Mouse (Mus musculus): ENCODE results near the gene Actg2. TPM values are rescaled to one million over a fixed set of nuclear protein-coding genes. Genes with fewer than 3 reads are reported as not detected.
"Not testable (repeated sequence)": the region's sequence is repeated elsewhere in the genome, so short reads cannot be mapped to it uniquely, and the experiment has no call there.

The Actg2 gene
- 14.8 and 15.9 TPM in 2 replicates for polyA plus RNA-seq (2012; rRNA removed)

GRCm38 (mm10) chr6:83536028-83536794 lies at the start of gene Actg2:
Gene Actg2, minus strand, starts transcription at chr6:83536265.
- Histone ChIP-seq H3K27me3 (ENCODE audit: control insufficient read depth, insufficient read depth, low read length) (no peaks in the 10 kb centered on the region), H3K4me3 (ENCODE audit: extremely low read depth, insufficient read depth, insufficient read length) (no peak within 1 kb of the TSS), H3K27ac (ENCODE audit: insufficient read depth, low read length) (no peak within 1 kb of the TSS), H3K4me1 (ENCODE audit: control insufficient read depth, insufficient read depth, insufficient read length) (no peaks in the 10 kb centered on the region), H3K36me3 (ENCODE audit: control insufficient read depth, insufficient read depth, low read length) (no peaks in the 10 kb centered on the region)
- no peak for DNase-seq (ENCODE audit: low read depth in 1 of 2, low spot score in 2 of 2)
- TF ChIP-seq CTCF (IDR thresholded peaks at IDR 0.05; ENCODE audit: extremely low read depth, insufficient read depth, insufficient read length, insufficient replicate concordance) = no peak
- no peak for TF ChIP-seq POLR2A (IDR thresholded peaks at IDR 0.05; ENCODE audit: low read depth, low read length)
- WGBS = 70% methylated on average over 12 of the region's 12 CpGs

GRCm38 (mm10) chr6:83585328-83585727 lies 49.3 kb upstream of the Actg2 start:
- not testable (repeated sequence) for H3K27me3 ChIP-seq (ENCODE audit: control insufficient read depth, insufficient read depth, low read length); H3K27ac ChIP-seq (ENCODE audit: insufficient read depth, low read length); H3K4me1 ChIP-seq (ENCODE audit: control insufficient read depth, insufficient read depth, insufficient read length); H3K36me3 ChIP-seq (ENCODE audit: control insufficient read depth, insufficient read depth, low read length); H3K4me3 ChIP-seq (ENCODE audit: extremely low read depth, insufficient read depth, insufficient read length); DNase-seq (ENCODE audit: low read depth in 1 of 2, low spot score in 2 of 2)
- 83% methylated on average over 9 of the region's 9 CpGs for WGBS

- no peaks in the 10 kb centered on the region for H3K4me1 ChIP-seq (ENCODE audit: control insufficient read depth, insufficient read depth, insufficient read length)
- WGBS = 75% methylated on average over 2 of the region's 2 CpGs
- H3K4me3 ChIP-seq (ENCODE audit: extremely low read depth, insufficient read depth, insufficient read length) = no peak overlapping the region
- H3K27ac ChIP-seq (ENCODE audit: insufficient read depth, low read length) = no peak overlapping the region
- H3K27me3 ChIP-seq (ENCODE audit: control insufficient read depth, insufficient read depth, low read length) = 0 out of 2 replicates have a peak, but pooled peaks cover 2% of the 10 kb centered on the region
- TF ChIP-seq CTCF (IDR thresholded peaks at IDR 0.05; ENCODE audit: extremely low read depth, insufficient read depth, insufficient read length, insufficient replicate concordance) (no peak), POLR2A (IDR thresholded peaks at IDR 0.05; ENCODE audit: low read depth, low read length) (no peak)
- DNase-seq (ENCODE audit: low read depth in 1 of 2, low spot score in 2 of 2) = no peak
- no peaks in the 10 kb centered on the region for H3K36me3 ChIP-seq (ENCODE audit: control insufficient read depth, insufficient read depth, low read length)
Measured at GRCm38 (mm10) chr6:83583591-83583990, 47.5 kb upstream of the Actg2 start.

- 0 out of 2 replicates have a peak, but pooled peaks cover 2% of the 10 kb centered on the region for H3K27me3 ChIP-seq (ENCODE audit: control insufficient read depth, insufficient read depth, low read length)
- peak in 1 of 2 experiments; percentile 28 for DNase-seq (ENCODE audit: low read depth in 1 of 2, low spot score in 2 of 2)
- 2% methylated on average over 6 of the region's 6 CpGs for WGBS
- H3K36me3 ChIP-seq (ENCODE audit: control insufficient read depth, insufficient read depth, low read length) = no peaks in the 10 kb centered on the region
- H3K27ac ChIP-seq (ENCODE audit: insufficient read depth, low read length) = no peak overlapping the region
- no peak overlapping the region for H3K4me3 ChIP-seq (ENCODE audit: extremely low read depth, insufficient read depth, insufficient read length)
- H3K4me1 ChIP-seq (ENCODE audit: control insufficient read depth, insufficient read depth, insufficient read length) = no peaks in the 10 kb centered on the region
- TF ChIP-seq CTCF (IDR thresholded peaks at IDR 0.05; ENCODE audit: extremely low read depth, insufficient read depth, insufficient read length, insufficient replicate concordance) (peak; percentile 25; the same call in 1 of the 2 replicates), POLR2A (IDR thresholded peaks at IDR 0.05; ENCODE audit: low read depth, low read length) (no peak)
Measured at GRCm38 (mm10) chr6:83582938-83583270, 46.8 kb upstream of the Actg2 start.

- Histone ChIP-seq H3K36me3 (ENCODE audit: control insufficient read depth, insufficient read depth, low read length) (no peaks in the 10 kb centered on the region), H3K4me1 (ENCODE audit: control insufficient read depth, insufficient read depth, insufficient read length) (no peaks in the 10 kb centered on the region), H3K4me3 (ENCODE audit: extremely low read depth, insufficient read depth, insufficient read length) (no peak overlapping the region), H3K27ac (ENCODE audit: insufficient read depth, low read length) (no peak overlapping the region), H3K27me3 (ENCODE audit: control insufficient read depth, insufficient read depth, low read length) (0 out of 2 replicates have a peak, but pooled peaks cover 2% of the 10 kb centered on the region)
- no peak for DNase-seq (ENCODE audit: low read depth in 1 of 2, low spot score in 2 of 2)
- no peak for TF ChIP-seq CTCF (IDR thresholded peaks at IDR 0.05; ENCODE audit: extremely low read depth, insufficient read depth, insufficient read length, insufficient replicate concordance)
- 75% methylated on average over 20 of the region's 20 CpGs for WGBS
Measured at GRCm38 (mm10) chr6:83582135-83582937, 46.3 kb upstream of the Actg2 start.

GRCm38 (mm10) chr6:83577534-83577933 lies 41.5 kb upstream of the Actg2 start:
- TF ChIP-seq POLR2A (IDR thresholded peaks at IDR 0.05; ENCODE audit: low read depth, low read length) = no peak
- no peak for TF ChIP-seq CTCF (IDR thresholded peaks at IDR 0.05; ENCODE audit: extremely low read depth, insufficient read depth, insufficient read length, insufficient replicate concordance)
- Histone ChIP-seq H3K36me3 (ENCODE audit: control insufficient read depth, insufficient read depth, low read length) (no peaks in the 10 kb centered on the region), H3K27me3 (ENCODE audit: control insufficient read depth, insufficient read depth, low read length) (no peaks in the 10 kb centered on the region), H3K4me3 (ENCODE audit: extremely low read depth, insufficient read depth, insufficient read length) (no peak overlapping the region), H3K27ac (ENCODE audit: insufficient read depth, low read length) (no peak overlapping the region), H3K4me1 (ENCODE audit: control insufficient read depth, insufficient read depth, insufficient read length) (no peaks in the 10 kb centered on the region)
- DNase-seq (ENCODE audit: low read depth in 1 of 2, low spot score in 2 of 2) = no peak

GRCm38 (mm10) chr6:83575609-83576008 lies 39.5 kb upstream of the Actg2 start:
- Histone ChIP-seq H3K36me3 (ENCODE audit: control insufficient read depth, insufficient read depth, low read length) (no peaks in the 10 kb centered on the region), H3K27ac (ENCODE audit: insufficient read depth, low read length) (no peak overlapping the region), H3K4me3 (ENCODE audit: extremely low read depth, insufficient read depth, insufficient read length) (no peak overlapping the region), H3K27me3 (ENCODE audit: control insufficient read depth, insufficient read depth, low read length) (no peaks in the 10 kb centered on the region), H3K4me1 (ENCODE audit: control insufficient read depth, insufficient read depth, insufficient read length) (peaks cover 4% of the 10 kb centered on the region; the same call in 1 of the 2 replicates)
- 85% methylated on average over 4 of the region's 4 CpGs for WGBS
- DNase-seq (ENCODE audit: low read depth in 1 of 2, low spot score in 2 of 2) = no peak
- TF ChIP-seq POLR2A (IDR thresholded peaks at IDR 0.05; ENCODE audit: low read depth, low read length) (no peak), CTCF (IDR thresholded peaks at IDR 0.05; ENCODE audit: extremely low read depth, insufficient read depth, insufficient read length, insufficient replicate concordance) (no peak)
